Mouse (Mus musculus) heart, postnatal 0 days (tissue): ENCODE results near the gene Prkd3.

Source experiments
- CTCF ChIP-seq: IDR thresholded peaks from 2 replicates; pipeline ENCODE4 v1.5.1; 2016; ENCODE audit warnings: antibody characterized with exemption, control low read depth, low read depth
- EP300 ChIP-seq: IDR thresholded peaks from 2 replicates; pipeline ENCODE4 v1.6.1; 2016; ENCODE audit warnings: antibody characterized with exemption, low read depth

GRCm38 (mm10) chr17:78993670-78994069 lies 26.9 kb downstream of the Prkd3 start:
- no peak for TF ChIP-seq CTCF
- TF ChIP-seq EP300, result no peak
